Mouse (Mus musculus): ENCODE measurements at regions not wholly inside any gene's neighbourhood (a gene's known extent, or its start where the extent isn't known, plus 50 kb on each side); places are given as distances from the start of the nearest gene placed in this dataset.

- no peak for TF ChIP-seq CTCF (IDR thresholded peaks at IDR 0.05; ENCODE audit: extremely low read depth, insufficient read length, insufficient replicate concordance, low read depth, low read length)
- no peak for TF ChIP-seq POLR2A (IDR thresholded peaks at IDR 0.05; ENCODE audit: low read depth, low read length)
Measured at GRCm38 (mm10) chr19:33074907-33075306, 317.2 kb downstream of the Rnls start.
